Mouse (Mus musculus): Measurements from ENCODE around the gene Ppat. TPM values are rescaled to one million over a fixed set of nuclear protein-coding genes. Genes with fewer than 3 reads are reported as not detected.
"Not testable (repeated sequence)": the region's sequence is repeated elsewhere in the genome, so short reads cannot be mapped to it uniquely, and the experiment has no call there.

Ppat gene
- polyA plus RNA-seq, 1 experiment from 2014 or later: 19.4 TPM

DNA sequence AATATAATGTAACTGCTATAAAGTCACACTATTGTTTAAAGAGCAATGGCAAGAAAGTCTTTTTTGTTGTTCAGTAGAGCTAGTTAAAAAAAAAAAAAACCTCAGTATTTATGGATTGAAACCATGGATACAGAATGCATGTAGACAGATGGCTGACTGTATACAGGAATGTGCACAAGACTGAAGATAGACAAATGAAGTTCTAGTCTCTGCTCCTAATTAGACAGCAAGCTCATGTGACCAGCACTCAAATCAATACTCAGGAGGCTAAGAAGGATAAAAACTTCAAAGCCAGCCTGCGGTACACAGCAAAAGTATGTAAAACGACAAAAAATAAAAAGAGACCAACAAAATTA lies 5.7 kb downstream of the Ppat start:
- Histone ChIP-seq H3K4me3 (no peak overlapping the region), H3K4me1 (peaks cover 17% of the 10 kb centered on the region; the same call in 1 of the 2 replicates), H3K27me3 (no peaks in the 10 kb centered on the region), H3K27ac (no peak overlapping the region), H3K36me3 (0 out of 2 replicates have a peak, but pooled peaks cover 2% of the 10 kb centered on the region), H3K4me2 (no peak overlapping the region), H3K9me3 (no peaks in the 10 kb centered on the region), H3K9ac (no peak overlapping the region)
- no peak for ATAC-seq (ENCODE audit: insufficient number of reproducible peaks, low FRiP score, low TSS enrichment, low read depth)
- 60% methylated on average over 2 of the region's 2 CpGs for WGBS

DNA sequence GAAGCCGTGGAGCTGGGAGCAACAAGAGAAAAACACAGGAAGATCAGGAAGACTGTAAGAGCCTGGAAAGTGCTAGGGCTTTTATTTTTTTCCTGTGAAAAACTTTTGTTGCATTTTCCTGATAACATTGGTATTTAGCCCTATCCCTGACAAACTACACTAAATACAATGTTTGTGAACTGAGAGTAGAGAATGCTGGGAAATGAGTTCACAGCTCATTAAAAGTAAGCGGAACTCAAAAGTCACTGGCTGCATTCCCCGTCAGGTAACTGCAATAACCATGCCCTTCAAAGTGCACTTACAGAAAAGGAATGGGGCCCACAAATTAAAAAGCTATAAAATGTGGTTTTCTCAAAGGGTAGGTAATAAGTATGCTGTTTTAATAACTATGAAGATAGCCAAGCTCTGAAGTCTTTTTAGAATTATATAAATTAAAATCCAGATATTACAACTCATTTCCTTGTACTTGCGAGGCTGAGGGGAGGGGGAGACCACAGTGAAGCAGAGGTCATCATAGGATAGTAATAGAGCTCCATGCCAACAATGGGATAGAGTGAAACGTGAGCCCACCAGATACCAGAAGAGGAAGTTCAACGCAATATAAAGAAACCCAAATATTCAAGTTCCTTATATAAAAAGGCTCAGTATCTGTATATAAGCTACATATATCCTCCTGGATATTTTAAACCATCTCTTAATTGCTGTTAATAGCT lies 6.3 kb downstream of the Ppat start:
- 44% methylated on average over 6 of the region's 6 CpGs for WGBS
- Histone ChIP-seq H3K4me3 (no peak overlapping the region), H3K9me3 (no peaks in the 10 kb centered on the region), H3K4me1 (peaks cover 17% of the 10 kb centered on the region; the same call in 1 of the 2 replicates), H3K4me2 (no peak overlapping the region), H3K27ac (no peak overlapping the region), H3K9ac (no peak overlapping the region), H3K27me3 (no peaks in the 10 kb centered on the region), H3K36me3 (0 out of 2 replicates have a peak, but pooled peaks cover 4% of the 10 kb centered on the region)
- no peak for ATAC-seq (ENCODE audit: insufficient number of reproducible peaks, low FRiP score, low TSS enrichment, low read depth)

DNA sequence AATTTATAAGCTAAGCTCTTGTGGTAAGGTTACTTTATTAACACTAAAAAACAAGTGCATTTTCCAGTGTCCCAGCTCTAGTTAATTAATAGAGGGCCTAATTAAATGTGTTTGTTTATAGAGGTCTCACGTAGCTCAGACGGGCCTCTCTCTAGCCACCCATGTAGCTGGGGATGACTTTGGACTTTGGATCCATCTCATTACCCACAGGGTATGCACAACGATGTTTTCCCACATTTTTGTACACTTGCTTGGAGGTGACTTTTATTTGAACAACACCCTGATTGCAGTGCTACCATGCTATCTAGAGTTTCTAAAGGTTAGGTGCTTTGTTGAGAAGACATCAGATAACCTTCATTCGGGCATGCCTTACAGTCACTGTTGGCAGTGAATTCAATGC lies 8.9 kb downstream of the Ppat start:
- 84% methylated on average over 4 of the region's 4 CpGs for WGBS
- no peak overlapping the region for H3K4me2 ChIP-seq

DNA sequence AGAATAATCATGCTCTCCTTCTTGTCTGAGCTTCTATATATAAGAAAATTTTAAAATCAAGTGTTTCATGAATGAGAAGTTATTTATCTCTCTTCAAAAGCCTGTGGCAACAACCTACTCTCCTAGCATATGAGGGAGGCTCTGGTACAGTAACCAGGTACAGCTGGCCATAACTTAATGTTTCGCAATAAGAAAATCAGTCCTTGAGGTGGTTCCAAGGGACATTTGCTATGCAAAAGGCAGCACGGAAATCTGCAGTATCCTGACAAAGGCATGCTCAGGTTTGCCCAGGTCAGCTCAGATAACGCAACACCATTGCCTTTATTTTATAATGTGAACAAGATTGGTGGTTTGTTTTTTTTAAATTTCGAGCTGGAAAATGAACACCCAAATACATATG lies 9.4 kb downstream of the Ppat start:
- Histone ChIP-seq H3K4me3 (no peak overlapping the region), H3K36me3 (0 out of 2 replicates have a peak, but pooled peaks cover 8% of the 10 kb centered on the region)
- no peak for ATAC-seq (ENCODE audit: insufficient number of reproducible peaks, low FRiP score, low TSS enrichment, low read depth)

More for the DNA sequence above, 8.9 kb downstream of the Ppat start:
- Histone ChIP-seq H3K9ac (no peak overlapping the region), H3K4me1 (peaks cover 11% of the 10 kb centered on the region; the same call in 1 of the 2 replicates), H3K27me3 (no peaks in the 10 kb centered on the region), H3K9me3 (no peaks in the 10 kb centered on the region), H3K27ac (no peak overlapping the region), H3K4me3 (no peak overlapping the region), H3K36me3 (0 out of 2 replicates have a peak, but pooled peaks cover 8% of the 10 kb centered on the region)
- ATAC-seq (ENCODE audit: insufficient number of reproducible peaks, low FRiP score, low TSS enrichment, low read depth): no peak

DNA sequence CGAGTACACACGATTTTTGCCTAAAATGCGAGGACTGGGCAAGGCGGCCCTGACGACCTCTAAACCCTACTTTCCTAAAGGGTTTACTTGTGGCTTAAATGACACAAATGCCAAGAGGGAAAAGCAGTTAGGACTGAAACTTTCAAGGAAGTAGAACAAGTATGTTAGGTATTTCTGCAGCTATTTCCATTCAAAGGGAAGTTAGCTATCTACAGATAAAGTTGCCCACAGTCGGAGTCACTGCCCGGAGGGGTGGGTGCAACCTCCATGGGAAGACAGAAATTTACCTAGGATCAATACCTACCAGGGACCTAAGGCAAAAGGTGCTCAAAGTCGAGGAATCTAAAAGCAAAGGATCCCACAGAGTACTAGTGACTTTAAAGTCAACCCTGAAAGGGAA lies 11.7 kb downstream of the Ppat start:
- Histone ChIP-seq H3K4me3 (no peak overlapping the region), H3K27ac (no peak overlapping the region), H3K9ac (no peak overlapping the region), H3K27me3 (no peaks in the 10 kb centered on the region), H3K9me3 (no peaks in the 10 kb centered on the region), H3K4me1 (0 out of 2 replicates have a peak, but pooled peaks cover 2% of the 10 kb centered on the region), H3K4me2 (no peak overlapping the region), H3K36me3 (0 out of 2 replicates have a peak, but pooled peaks cover 8% of the 10 kb centered on the region)
- WGBS: 96% methylated on average over 8 of the region's 8 CpGs
- ATAC-seq (ENCODE audit: insufficient number of reproducible peaks, low FRiP score, low TSS enrichment, low read depth): no peak

More for the DNA sequence above, 9.4 kb downstream of the Ppat start:
- Histone ChIP-seq H3K4me1 (peaks cover 8% of the 10 kb centered on the region; the same call in 1 of the 2 replicates), H3K4me2 (no peak overlapping the region), H3K9ac (no peak overlapping the region), H3K9me3 (no peaks in the 10 kb centered on the region), H3K27me3 (no peaks in the 10 kb centered on the region), H3K27ac (no peak overlapping the region)
- 76% methylated on average over 4 of the region's 4 CpGs for WGBS

DNA sequence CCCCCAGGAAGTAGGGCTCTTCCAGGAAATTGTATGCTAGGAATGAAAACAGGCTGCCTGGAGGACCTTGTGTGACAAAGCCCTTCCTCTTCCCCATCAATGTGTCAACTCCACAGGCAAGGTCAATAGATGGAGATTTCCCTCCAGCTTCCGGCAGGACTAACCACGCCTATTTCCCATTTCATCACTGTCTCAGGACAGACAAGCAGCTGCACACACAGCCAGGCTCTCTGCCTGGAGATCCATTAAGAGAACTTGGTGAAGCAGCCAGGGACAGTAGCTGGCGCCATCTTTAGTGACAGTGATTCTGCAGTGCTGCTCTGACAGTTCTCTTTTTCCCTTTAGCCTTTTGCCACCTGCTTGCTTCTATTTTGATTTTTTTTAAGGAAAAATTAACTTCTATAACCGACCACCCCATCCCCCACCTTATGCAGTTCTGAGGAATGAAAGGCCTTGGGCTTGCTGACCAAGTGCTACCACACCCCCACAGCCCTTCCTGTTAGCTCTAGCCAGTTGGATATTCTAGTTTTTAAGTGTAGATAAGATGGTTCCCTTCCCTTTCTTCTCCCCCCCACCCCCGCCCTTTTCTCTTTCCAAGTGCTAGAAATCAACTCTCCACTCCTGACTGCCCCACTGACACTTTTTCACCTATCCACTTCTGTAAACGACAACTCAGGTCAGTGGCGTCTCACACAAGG lies 22.0 kb downstream of the Ppat start:
- Histone ChIP-seq H3K9me3 (no peaks in the 10 kb centered on the region), H3K36me3 (peaks cover 24% of the 10 kb centered on the region), H3K4me2 (no peak overlapping the region), H3K9ac (no peak overlapping the region), H3K4me3 (no peak overlapping the region), H3K27me3 (no peaks in the 10 kb centered on the region), H3K4me1 (peaks cover 10% of the 10 kb centered on the region; the same call in 1 of the 2 replicates), H3K27ac (no peak overlapping the region)
- no peak for ATAC-seq (ENCODE audit: insufficient number of reproducible peaks, low FRiP score, low TSS enrichment, low read depth)
- 75% methylated on average over 7 of the region's 7 CpGs for WGBS

DNA sequence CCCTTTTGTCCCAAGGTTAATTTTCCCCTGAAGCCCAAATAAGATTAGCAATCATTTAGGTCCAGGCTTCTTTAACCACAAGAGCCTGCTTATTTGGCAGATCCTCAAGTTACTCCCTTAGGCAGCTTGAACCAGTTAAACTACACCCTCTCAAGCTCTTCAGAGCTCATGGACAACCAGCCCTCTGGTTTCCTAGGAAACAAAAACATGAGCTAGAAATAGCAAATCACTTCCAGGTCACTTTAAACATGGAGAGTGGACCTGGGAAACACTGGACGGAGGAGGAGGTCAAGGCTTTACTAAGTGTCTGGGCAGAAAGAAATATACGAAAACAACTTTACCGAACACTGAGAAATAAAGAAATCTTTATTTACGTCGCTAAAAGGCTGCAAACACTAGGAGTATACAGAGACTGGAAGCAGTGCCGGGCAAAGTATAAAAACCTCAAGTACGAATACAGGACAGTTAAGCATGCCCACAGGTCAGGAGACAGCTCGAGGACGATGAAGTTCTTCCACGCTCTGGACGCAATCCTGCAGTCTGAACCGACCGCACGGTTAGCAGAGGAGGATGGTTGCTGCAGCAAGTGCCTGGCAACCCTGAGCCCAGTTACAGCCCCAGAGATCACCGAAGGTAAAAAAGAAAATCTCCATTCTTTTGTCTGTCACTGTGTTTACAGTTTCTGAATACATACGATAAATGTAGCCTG lies 23.1 kb downstream of the Ppat start:
- Histone ChIP-seq H3K4me3 (no peak overlapping the region), H3K9ac (no peak overlapping the region), H3K9me3 (no peaks in the 10 kb centered on the region), H3K4me1 (peaks cover 13% of the 10 kb centered on the region; the same call in 1 of the 2 replicates), H3K4me2 (no peak overlapping the region), H3K27me3 (no peaks in the 10 kb centered on the region), H3K27ac (peak overlapping the region; percentile 57; the same call in 1 of the 2 replicates), H3K36me3 (peaks cover 24% of the 10 kb centered on the region)
- 63% methylated on average over 16 of the region's 16 CpGs for WGBS
- ATAC-seq (ENCODE audit: insufficient number of reproducible peaks, low FRiP score, low TSS enrichment, low read depth): no peak

DNA sequence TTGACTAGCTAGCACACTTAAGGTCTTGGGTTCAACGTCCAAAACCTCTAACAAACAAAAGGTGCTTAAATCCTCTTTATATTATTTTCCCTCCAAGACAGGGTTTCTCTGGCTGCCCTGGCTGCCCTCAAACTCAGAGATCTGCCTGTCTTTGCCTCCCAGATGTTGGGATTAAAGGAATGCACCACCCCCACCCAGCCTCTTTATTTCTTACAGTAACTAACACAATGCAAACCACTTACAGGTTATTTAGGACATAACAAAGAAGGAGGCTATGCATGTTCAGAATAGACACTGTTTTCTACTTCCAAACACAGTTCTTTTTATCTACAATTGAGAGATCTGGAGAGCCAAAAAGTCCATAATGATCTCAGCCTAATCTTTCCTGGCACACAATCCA lies 27.1 kb downstream of the Ppat start:
- 91% methylated on average over 1 of the region's 1 CpGs for WGBS
- Histone ChIP-seq H3K4me2 (no peak overlapping the region), H3K36me3 (peaks cover 50% of the 10 kb centered on the region), H3K9ac (no peak overlapping the region), H3K27ac (no peak overlapping the region), H3K27me3 (no peaks in the 10 kb centered on the region), H3K9me3 (no peaks in the 10 kb centered on the region), H3K4me3 (no peak overlapping the region), H3K4me1 (peaks cover 17% of the 10 kb centered on the region; the same call in 1 of the 2 replicates)
- ATAC-seq (ENCODE audit: insufficient number of reproducible peaks, low FRiP score, low TSS enrichment, low read depth): no peak

DNA sequence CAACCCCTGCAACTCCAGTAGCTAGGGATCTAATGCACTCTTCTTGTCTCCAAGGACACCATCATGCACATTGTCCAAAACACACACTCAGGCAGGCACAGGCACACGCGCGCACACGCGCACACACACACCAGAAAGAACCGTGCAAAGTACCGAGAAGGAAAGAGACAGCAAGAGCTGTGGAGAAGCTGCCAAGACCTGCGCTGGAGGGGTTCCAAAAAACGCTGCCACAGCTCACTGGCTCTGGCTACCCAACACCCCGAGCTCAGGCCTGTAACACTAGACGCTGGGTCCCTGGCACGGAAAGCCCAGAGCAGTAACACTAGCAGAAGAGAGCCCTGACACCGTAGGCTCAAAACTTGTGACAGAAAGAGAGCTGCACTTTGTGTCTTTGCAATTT lies 27.9 kb downstream of the Ppat start:
- Histone ChIP-seq H3K9me3 (no peaks in the 10 kb centered on the region), H3K9ac (no peak overlapping the region), H3K4me1 (peaks cover 12% of the 10 kb centered on the region; the same call in 1 of the 2 replicates), H3K4me2 (no peak overlapping the region), H3K4me3 (no peak overlapping the region), H3K36me3 (peaks cover 55% of the 10 kb centered on the region), H3K27me3 (no peaks in the 10 kb centered on the region), H3K27ac (no peak overlapping the region)
- 71% methylated on average over 13 of the region's 13 CpGs for WGBS
- no peak for ATAC-seq (ENCODE audit: insufficient number of reproducible peaks, low FRiP score, low TSS enrichment, low read depth)

DNA sequence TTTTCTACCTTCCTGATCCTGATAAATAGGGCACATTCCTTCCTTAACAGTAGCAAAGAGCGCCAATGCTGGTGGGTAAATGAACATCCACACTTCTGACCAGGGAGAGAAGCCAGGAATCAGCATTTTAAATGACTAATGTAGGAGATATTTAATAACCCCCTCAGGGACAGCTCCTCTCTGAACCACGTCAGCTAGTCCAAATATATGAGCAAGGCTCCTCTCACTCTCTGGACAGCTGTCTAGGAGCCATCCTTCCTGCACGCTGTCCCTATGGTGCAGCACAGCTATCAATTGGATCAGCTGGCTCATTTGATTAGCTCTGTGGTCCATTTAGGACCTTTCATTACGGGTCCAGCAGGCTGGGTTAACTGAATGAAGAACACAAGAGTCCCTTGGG lies 28.5 kb downstream of the Ppat start:
- no peak overlapping the region for H3K4me3 ChIP-seq
- no peak overlapping the region for H3K27ac ChIP-seq
- H3K9ac ChIP-seq: no peak overlapping the region
- 71% methylated on average over 4 of the region's 4 CpGs for WGBS
- H3K4me1 ChIP-seq: peaks cover 7% of the 10 kb centered on the region; the same call in 1 of the 2 replicates
- no peaks in the 10 kb centered on the region for H3K27me3 ChIP-seq
- no peaks in the 10 kb centered on the region for H3K9me3 ChIP-seq
- no peak overlapping the region for H3K4me2 ChIP-seq
- no peak for ATAC-seq (ENCODE audit: insufficient number of reproducible peaks, low FRiP score, low TSS enrichment, low read depth)
- peaks cover 60% of the 10 kb centered on the region for H3K36me3 ChIP-seq

DNA sequence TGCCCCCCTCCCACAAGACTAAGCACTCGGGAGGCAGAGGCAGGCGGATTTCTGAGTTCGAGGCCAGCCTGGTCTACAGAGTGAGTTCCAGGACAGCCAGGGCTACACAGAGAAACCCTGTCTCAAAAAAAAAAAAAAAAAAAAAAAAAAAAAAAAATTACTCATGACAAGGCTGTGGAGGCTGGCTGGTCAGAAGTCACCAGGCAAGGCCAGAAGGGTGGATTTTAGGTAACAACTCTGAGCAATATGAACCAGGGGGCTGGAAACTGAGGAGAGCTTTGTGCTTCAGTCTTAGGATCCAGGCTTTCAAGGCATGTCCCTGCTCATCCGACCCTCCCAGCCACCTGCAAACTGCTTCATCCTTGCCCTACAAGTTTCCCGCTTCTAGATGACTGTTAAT lies 38.9 kb downstream of the Ppat start:
- not testable (repeated sequence) for H3K27me3 ChIP-seq; H3K4me3 ChIP-seq; H3K4me1 ChIP-seq; H3K9me3 ChIP-seq; H3K9ac ChIP-seq; H3K4me2 ChIP-seq; ATAC-seq (ENCODE audit: insufficient number of reproducible peaks, low FRiP score, low TSS enrichment, low read depth); H3K27ac ChIP-seq
- WGBS: 90% methylated on average over 5 of the region's 5 CpGs
- H3K36me3 ChIP-seq: peaks cover 21% of the 10 kb centered on the region
